Mouse (Mus musculus) gastrocnemius, postnatal 36 days (tissue): ENCODE measurements around the gene Pcsk4. TPM values are rescaled to one million over a fixed set of nuclear protein-coding genes. Genes with fewer than 3 reads are reported as not detected.

Experiments used
- DNase-seq, 2 experiments: peaks; one replicate each; pipeline ENCODE4 v3.0.0; 2022
- intact Hi-C: fragments of 180-260 bp; cut with DNase I; formaldehyde crosslinking; loops from one replicate; pipeline ENCODE4 v1.15.1; 2025
- total RNA-seq, 2 experiments: library from RNA; stranded (reverse); gene quantifications; 2 replicates each; pipeline ENCODE4 v1.2.3; 2021

The Pcsk4 gene
- total RNA-seq, 2 experiments from 2014 or later = 1.1 to 2.0 TPM

GRCm38 (mm10) chr10:80324120-80325037 lies 4.9 kb downstream of the Pcsk4 start:
- DNase-seq = no peak
- intact Hi-C loops = no loop called here

GRCm38 (mm10) chr10:80323261-80324119 lies 5.8 kb downstream of the Pcsk4 start:
- intact Hi-C loops = no loop called here

DNA sequence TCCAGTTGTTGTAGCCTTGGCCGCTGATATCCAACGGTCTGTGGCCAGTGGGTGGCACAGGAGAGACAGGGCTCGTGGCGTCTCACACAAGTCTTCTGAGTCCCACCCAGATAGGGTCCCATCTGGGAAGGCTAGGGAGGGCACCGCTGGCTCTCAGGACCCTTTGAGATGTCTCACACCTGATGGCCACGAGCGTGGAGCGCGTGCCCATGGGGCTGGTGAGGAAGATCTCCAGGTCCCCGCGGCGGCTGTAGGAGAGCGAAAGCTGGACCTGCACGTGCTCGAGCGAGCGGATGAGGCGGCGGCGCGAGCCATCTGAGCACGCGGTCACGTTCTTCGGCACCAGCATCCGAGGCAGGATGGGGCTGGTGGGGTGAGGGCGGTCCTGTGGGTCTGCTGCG lies 6.5 kb downstream of the Pcsk4 start:
- no peak for DNase-seq
- intact Hi-C loops = no loop called here

More at GRCm38 (mm10) chr10:80323261-80324119, 5.8 kb downstream of the Pcsk4 start:
- peak; percentile 60 to 64 for DNase-seq

DNA sequence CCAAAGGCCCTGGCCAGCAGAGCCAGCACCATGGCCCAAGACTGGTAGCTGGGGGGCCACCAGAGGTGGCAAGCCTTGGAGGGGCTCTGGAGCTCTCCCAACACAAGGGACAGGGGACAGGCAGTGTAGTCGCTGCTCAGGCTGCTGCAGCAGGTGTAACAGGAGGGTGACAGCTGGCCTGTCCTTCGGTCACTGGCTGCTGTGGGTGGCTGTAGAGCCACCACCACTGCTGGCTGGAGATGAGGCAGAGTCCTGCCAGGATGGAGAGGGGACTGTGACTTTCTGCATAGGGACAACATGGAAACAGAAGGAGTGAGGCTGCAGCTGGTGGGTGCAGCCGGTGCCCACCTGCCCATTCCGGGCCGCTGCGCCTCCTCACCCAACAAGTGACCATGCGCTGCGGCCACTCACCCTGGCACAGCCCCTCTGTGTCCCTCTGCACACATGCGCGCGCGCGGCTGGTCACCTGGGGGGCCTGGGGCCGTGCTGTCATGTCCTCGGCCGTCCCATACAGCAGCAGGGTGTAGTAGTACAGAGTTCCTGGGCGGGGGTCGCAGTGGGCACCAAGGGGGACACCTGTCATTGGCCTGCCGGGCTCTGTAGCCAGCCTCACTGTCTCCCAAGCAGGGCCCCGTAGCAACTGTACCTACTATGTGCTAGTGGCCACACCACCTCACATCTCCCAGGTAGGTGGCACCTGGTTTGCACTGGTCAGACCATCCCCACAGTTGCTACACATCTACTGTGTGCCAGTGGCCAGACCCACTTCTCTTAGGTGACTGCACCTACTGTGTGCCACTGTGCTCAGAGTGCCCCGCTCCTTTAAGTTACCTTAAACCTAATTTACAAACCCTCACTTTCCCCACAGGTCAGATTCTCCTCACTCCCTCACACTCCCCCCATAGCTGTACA lies 7.4 kb downstream of the Pcsk4 start:
- DNase-seq = no peak
- intact Hi-C loops = no loop called here

DNA sequence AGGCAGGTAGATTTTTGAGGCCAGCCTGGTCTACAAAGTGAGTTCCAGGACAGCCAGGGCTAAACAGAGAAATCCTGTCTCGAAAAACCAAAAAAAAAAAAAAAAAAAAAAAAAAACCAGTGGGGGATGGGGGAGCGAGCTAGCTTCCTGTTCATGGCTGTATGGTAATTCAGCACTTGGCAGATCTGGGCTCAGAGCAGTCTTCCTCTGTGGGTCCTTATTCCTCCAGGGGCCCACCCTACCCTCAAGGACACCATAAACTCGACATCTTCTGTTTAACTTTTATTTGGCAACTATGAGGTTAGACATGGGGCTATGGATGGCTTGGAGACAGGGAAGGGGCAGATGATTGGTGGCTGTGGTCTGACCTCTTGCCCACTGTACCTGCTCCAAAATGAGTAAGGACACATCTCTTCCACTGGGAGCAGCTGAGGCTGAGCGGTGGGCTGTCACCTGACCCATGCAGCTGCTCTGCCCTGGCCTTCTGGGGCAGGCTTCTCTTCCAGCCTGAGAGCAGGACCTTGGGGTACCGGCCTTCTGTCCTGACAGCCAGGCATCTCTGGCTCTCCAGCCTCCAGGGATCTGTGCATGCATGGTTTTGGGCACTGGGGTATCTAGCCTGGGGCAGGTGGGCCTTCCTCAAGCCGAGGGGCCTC lies 8.2 kb downstream of the Pcsk4 start:
- intact Hi-C loops = no loop called here

DNA sequence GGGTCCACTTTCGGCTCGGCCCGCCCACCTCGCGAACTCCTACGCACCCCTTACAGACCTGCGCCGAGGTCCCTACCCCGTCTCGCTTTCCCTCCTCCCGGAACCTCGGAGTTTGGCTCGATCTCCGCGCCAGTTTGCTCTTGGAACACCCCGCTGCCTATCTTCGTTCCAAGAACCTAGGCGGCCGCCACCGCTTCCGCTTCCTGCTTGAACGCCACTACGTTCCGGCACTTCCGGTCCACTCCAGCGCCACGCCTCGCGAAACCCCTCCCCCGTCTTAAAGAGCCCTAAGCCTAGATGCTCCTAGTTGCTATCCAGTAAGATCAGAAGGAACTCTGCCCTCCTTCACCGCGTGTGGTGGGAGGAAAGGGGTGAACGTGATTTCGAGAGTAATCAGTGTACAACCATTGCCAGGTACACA lies 8.9 kb downstream of the Pcsk4 start, which contains the start of gene 2310011J03Rik:
Gene 2310011J03Rik, minus strand, starts transcription at position 198 of the 421 bp plus-strand sequence.
- peak; percentile 86 to 93 for DNase-seq
- intact Hi-C loops = no loop called here

More for the DNA sequence above, 8.2 kb downstream of the Pcsk4 start:
- DNase-seq = no peak

GRCm38 (mm10) chr10:80317011-80317410 lies 12.3 kb downstream of the Pcsk4 start:
- intact Hi-C loops = no loop called here
- no peak for DNase-seq

- DNase-seq = no peak
- intact Hi-C loops = no loop called here
These were observed 12.9 kb downstream of the Pcsk4 start for GRCm38 (mm10) chr10:80316359-80316781.

DNA sequence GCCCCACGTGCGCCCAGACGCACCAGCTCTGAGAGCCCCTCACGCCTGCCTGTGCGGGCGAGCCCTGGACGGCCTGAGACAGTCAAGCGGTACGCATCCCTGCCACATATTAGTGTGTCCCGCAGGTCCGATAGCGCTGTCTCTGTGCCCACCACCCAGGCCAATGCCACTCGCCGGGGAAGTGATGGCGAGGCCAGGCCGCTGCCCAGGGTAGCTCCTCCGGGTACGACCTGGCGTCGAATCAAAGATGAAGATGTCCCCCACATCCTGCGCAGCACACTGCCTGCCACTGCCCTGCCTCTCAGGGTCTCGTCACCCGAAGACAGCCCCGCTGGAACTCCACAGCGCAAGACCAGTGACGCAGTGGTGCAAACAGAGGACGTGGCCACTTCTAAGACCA lies 14.0 kb downstream of the Pcsk4 start:
- no peak for DNase-seq
- intact Hi-C loops = no loop called here

GRCm38 (mm10) chr10:80314494-80315001 lies 14.8 kb downstream of the Pcsk4 start:
- intact Hi-C loops = no loop called here
- no peak for DNase-seq

- intact Hi-C loops = no loop called here
- DNase-seq = no peak
These were observed 15.6 kb downstream of the Pcsk4 start for GRCm38 (mm10) chr10:80313627-80314201.

DNA sequence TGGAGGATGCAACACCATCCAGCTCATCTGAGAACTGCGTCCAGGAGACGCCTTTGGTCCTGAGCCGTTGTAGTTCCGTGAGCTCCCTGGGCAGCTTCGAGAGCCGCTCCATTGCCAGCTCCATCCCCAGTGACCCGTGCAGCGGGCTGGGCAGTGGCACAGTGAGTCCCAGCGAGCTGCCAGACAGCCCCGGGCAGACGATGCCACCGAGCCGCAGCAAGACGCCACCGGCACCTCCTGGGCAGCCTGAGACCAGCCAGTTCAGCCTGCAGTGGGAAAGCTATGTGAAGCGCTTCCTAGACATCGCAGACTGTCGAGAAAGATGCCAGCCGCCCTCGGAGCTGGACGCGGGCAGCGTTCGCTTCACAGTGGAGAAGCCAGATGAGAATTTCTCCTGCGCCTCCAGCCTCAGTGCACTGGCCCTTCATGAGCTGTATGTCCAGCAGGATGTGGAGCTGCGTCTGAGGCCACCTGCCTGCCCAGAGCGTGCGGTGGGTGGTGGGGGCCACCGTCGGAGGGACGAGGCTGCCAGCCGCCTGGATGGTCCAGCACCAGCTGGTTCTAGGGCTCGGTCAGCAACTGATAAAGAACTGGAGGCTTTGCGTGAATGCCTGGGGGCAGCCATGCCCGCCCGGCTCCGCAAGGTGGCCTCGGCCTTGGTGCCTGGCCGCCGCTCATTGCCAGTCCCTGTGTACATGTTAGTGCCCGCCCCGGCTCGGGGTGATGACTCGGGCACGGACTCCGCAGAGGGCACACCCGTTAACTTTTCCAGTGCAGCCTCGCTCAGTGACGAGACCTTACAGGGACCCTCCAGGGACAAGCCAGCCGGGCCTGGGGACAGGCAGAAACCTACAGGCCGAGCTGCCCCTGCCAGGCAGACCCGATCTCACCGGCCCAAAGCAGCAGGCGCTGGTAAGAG lies 16.5 kb downstream of the Pcsk4 start:
- intact Hi-C loops = no loop called here

DNA sequence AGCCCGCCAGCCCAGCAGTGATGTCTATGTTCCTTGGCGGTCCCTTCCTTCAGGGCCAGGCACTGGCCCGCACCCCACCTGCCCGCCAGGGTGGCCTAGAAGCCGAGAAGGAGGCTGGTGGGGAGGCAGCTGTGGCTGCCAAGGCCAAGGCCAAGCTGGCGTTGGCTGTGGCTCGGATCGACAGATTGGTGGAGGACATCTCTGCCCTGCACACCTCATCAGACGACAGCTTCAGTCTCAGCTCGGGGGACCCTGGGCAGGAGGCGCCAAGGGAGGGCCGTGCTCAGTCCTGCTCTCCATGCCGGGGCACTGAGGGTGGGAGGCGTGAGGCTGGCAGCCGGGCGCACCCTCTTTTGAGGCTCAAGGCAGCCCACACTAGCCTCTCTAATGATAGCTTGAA lies 17.7 kb downstream of the Pcsk4 start:
- intact Hi-C loops = no loop called here
- no peak for DNase-seq

More for the DNA sequence above, 16.5 kb downstream of the Pcsk4 start:
- DNase-seq = no peak

DNA sequence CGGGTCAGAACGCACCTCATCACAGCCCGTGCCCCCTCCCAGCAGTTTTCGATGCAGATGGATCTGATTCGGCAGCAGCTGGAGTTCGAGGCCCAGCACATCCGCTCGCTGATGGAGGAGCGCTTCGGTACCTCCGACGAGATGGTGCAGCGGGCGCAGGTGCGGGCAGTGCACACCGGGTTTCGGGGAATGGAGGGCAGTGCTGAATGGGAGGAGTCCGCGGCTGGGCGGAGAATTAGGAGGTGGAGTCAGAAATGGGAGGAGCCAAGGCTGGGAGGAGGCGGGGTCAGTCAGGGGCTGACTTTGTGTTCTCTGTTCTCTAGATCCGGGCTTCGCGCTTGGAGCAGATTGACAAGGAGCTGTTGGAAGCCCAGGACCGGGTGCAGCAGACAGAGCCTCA lies 24.4 kb downstream of the Pcsk4 start:
- intact Hi-C loops = no loop called here
- no peak for DNase-seq

DNA sequence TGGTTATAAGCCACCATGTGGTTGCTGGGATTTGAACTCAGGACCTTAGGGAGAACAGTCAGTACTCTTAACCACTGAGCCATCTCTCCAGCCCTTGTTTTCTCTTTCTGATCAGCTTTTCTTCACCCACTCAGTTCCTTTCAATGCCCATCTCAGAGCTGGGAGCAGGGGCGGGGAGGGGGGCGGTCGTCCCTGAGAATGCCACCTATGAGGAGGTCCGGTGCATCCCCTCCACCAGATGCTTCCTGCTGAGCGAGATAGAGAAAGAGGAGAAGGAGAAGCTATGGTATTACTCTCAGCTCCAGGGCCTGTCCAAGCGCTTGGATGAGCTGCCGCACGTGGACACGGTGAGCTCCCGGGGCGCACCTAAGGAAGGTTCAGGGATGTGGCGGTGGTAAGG lies 24.8 kb downstream of the Pcsk4 start:
- intact Hi-C loops = no loop called here
- DNase-seq = no peak

- peak; percentile 74 to 84 for DNase-seq
- intact Hi-C loops = no loop called here
These were observed 26.8 kb downstream of the Pcsk4 start for GRCm38 (mm10) chr10:80302471-80302881.

DNA sequence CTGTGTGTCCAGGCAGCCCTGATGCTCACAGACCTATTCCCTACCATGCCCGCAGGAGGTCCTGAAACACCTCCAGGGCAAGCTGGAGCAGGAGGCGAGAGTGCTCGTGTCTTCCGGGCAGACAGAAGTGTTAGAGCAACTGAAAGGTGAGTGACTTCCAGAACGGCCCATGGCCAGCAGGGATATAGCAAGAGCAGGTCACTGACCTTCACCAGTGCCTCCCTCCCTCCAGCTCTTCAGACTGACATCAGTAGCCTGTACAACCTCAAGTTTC lies 27.3 kb downstream of the Pcsk4 start:
- no peak for DNase-seq
- intact Hi-C loops = no loop called here
